Mouse (Mus musculus) stomach, postnatal 0 days (tissue): Measurements from ENCODE around the gene Pde6d.
A peak's percentile ranks its signal among the peaks of the same experiment; 100 is the strongest.

Experiments used
- CTCF ChIP-seq: IDR thresholded peaks from 2 replicates; pipeline ENCODE4 v1.5.1; 2016; ENCODE audit warnings: antibody characterized with exemption, low read depth, mild to moderate bottlenecking, moderate library complexity
- EP300 ChIP-seq: optimal IDR thresholded peaks from 2 replicates; pipeline ENCODE3; 2016; ENCODE audit warnings: antibody characterized with exemption

DNA sequence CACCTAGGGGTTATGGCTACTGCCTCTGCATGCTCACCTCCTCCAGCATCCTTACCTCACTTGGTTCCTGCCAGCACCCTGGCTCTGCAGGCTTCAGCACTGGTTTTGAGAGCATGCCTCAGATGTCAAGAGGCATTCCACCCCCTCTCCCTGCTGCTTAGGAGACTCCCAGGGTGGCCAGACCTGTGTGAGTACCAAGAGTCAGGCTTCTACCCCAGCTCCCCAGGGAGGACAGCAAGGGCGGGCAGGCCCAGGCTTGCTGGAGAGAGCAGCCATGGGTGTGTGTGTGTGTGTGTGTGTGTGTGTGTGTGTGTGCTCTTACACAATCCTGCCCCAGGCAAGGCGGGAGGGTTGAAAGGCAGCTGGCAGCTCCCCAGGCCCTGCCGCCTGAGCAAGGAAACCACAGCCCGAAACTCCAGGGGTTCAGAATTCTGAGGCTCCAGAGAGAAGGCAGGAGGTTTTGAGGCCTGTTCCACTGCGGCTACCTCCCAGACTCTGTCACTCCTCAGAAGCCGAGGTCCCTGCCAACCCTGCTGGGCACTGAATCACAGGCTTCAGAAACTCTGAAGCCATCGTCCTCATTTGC, 60.0 kb downstream of the Pde6d start:
- no peak; the same call in 1 of the 2 replicates for TF ChIP-seq CTCF
- peak; percentile 33 for TF ChIP-seq EP300
